Mouse (Mus musculus) embryonic facial prominence, embryonic 15.5 days (tissue): Measurements from ENCODE around the gene Chmp4b. TPM values are rescaled to one million over a fixed set of nuclear protein-coding genes. Genes with fewer than 3 reads are reported as not detected.

Source experiments
- ATAC-seq: fragments of 200-750 bp; cut with Nextera tagmentation; 2 replicates; pipeline ENCODE4 v1.8.0; 2017; ENCODE audit warnings: low read depth, moderate TSS enrichment; ENCODE audit not compliant: insufficient number of reproducible peaks, low FRiP score, low TSS enrichment
- H3K27ac ChIP-seq: fragments of 300-500 bp; sonication (generic); replicated peaks from 2 replicates; pipeline ENCODE4 v1.5.1; 2015; ENCODE audit warnings: mild to moderate bottlenecking, inconsistent platforms
- H3K27me3 ChIP-seq: fragments of 300-500 bp; sonication (generic); 2 replicates; pipeline ENCODE4 v1.6.1; 2015; ENCODE audit warnings: inconsistent platforms
- H3K36me3 ChIP-seq: fragments of 300-500 bp; sonication (generic); 2 replicates; pipeline ENCODE4 v1.6.1; 2015; ENCODE audit warnings: mild to moderate bottlenecking, inconsistent platforms
- H3K4me1 ChIP-seq: fragments of 300-500 bp; sonication (generic); 2 replicates; pipeline ENCODE4 v1.6.1; 2015; ENCODE audit warnings: inconsistent platforms
- H3K4me2 ChIP-seq: fragments of 300-500 bp; sonication (generic); replicated peaks from 2 replicates; pipeline ENCODE4 v1.6.1; 2015; ENCODE audit warnings: mild to moderate bottlenecking, inconsistent platforms
- H3K4me3 ChIP-seq: fragments of 300-500 bp; sonication (generic); replicated peaks from 2 replicates; pipeline ENCODE4 v1.5.1; 2015; ENCODE audit warnings: mild to moderate bottlenecking, inconsistent platforms
- H3K9ac ChIP-seq: fragments of 300-500 bp; sonication (generic); 2 replicates; pipeline ENCODE4 v1.6.1; 2015; ENCODE audit warnings: inconsistent platforms
- H3K9me3 ChIP-seq: fragments of 300-500 bp; sonication (generic); replicated peaks from 2 replicates; pipeline ENCODE4 v1.6.1; 2016; ENCODE audit warnings: inconsistent platforms
- WGBS: fragments of 180-500 bp; shearing (Covaris S2); methylation state at CpG from one replicate; pipeline ENCODE4 v1.1.7; 2015; 5-methylcytosine and 5-hydroxymethylcytosine counted together
- polyA plus RNA-seq: library from polyadenylated mRNA; unstranded; fragments of >200 nt; fragmentation: Nextera tagmentation; extraction: Ambion mirVana; gene quantifications from 2 replicates; pipeline ENCODE4 v1.2.1, GENCODE M21; 2015

The Chmp4b gene
- polyA plus RNA-seq, 1 experiment from 2014 or later = 38.1 TPM

GRCm38 (mm10) chr2:154706526-154707280 lies 55.2 kb downstream of the Chmp4b start:
- 65% methylated on average over 11 of the region's 11 CpGs for WGBS
- Histone ChIP-seq H3K27me3 (no peaks in the 10 kb centered on the region), H3K4me1 (peaks cover 38% of the 10 kb centered on the region)

DNA sequence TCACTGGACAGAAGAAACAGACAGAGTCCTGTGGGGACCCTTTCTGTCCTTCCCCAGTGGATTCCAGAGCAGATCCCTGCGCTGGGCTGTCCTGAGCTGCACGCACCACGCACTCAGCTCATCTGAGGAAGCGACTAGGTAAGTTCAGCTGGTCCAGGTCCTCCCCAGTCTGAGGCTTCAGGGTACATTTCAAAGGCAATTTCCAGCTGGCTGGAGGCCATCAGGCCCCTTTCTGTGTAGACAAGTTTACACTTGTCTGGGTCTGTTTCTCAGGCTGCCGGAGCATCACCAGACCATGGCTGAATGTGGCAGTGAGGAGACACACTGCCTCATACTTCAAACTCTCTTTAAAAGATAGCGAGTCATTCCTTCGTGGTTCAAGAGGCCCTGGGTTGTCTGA lies 55.8 kb downstream of the Chmp4b start:
- WGBS = 62% methylated on average over 7 of the region's 7 CpGs
- no peaks in the 10 kb centered on the region for H3K9me3 ChIP-seq
- H3K4me2 ChIP-seq = no peak overlapping the region
- H3K27me3 ChIP-seq = no peaks in the 10 kb centered on the region
- no peak overlapping the region for H3K9ac ChIP-seq
- H3K4me3 ChIP-seq = no peak overlapping the region
- ATAC-seq = 0 out of 2 replicates have a peak, but pooled peaks have one; percentile 11
- H3K27ac ChIP-seq = no peak overlapping the region
- H3K36me3 ChIP-seq = no peaks in the 10 kb centered on the region
- peaks cover 38% of the 10 kb centered on the region for H3K4me1 ChIP-seq

More at GRCm38 (mm10) chr2:154706526-154707280, 55.2 kb downstream of the Chmp4b start:
- H3K9ac ChIP-seq = no peak overlapping the region
- H3K4me2 ChIP-seq = no peak overlapping the region
- H3K4me3 ChIP-seq = no peak overlapping the region
- H3K36me3 ChIP-seq = no peaks in the 10 kb centered on the region
- no peak overlapping the region for H3K27ac ChIP-seq
- H3K9me3 ChIP-seq = no peaks in the 10 kb centered on the region
- no peak for ATAC-seq

DNA sequence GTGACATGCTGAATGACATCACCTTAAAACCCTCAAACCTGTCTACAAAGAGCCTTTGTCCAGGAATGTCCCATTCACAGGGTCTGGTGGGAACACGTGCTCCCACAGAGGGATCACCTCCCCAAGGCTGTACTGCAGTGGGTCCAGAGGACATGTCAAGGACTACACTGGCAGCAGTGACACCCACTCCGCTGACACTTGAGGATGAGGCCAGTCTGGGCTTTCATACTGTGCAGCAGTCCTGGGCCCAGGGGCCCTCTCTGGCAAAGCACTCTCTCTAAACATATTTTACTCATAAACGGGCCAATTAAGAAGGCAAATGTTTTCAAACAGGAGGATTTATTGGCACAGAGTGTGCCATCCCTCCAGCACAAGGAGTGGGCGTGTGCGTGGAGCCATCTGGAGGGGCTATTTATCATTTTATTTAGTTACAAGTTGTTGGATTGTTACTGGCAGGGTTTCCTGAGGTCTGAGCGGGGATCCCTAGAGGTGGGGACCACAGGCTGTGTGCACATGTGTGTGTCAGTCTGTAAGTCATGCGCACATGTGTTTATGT lies 56.4 kb downstream of the Chmp4b start:
- peak; percentile 49; the same call in 1 of the 2 replicates for ATAC-seq

DNA sequence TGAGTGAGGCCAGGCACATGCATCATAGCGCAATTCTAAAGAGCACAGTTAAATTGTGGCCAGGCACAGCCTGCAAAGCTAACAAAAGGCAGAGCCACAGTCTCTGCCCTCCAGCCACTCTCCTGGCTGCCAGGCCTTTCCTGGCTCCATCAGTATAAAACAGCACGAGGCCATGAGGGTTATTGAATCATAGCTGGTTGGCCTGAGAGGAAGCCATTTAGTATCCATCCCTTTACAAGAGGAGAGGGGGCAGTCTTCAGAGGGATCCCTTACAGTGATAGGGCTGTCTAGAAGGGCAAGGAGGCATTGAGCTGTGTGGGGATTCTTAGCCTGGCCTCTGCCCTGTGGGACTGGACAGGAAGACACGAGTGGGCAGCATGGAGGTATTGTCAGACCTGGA lies 60.2 kb downstream of the Chmp4b start:
- H3K36me3 ChIP-seq = no peaks in the 10 kb centered on the region
- WGBS = 44% methylated on average over 3 of the region's 3 CpGs
- no peak overlapping the region for H3K27ac ChIP-seq
- no peak for ATAC-seq
- no peaks in the 10 kb centered on the region for H3K27me3 ChIP-seq
- H3K4me1 ChIP-seq = peaks cover 24% of the 10 kb centered on the region
- H3K4me3 ChIP-seq = no peak overlapping the region
- no peak overlapping the region for H3K9ac ChIP-seq
- H3K9me3 ChIP-seq = no peaks in the 10 kb centered on the region
- no peak overlapping the region for H3K4me2 ChIP-seq

More for the DNA sequence above, 56.4 kb downstream of the Chmp4b start:
- H3K4me2 ChIP-seq = no peak overlapping the region
- WGBS = 33% methylated on average over 7 of the region's 7 CpGs
- no peak overlapping the region for H3K9ac ChIP-seq
- H3K27ac ChIP-seq = no peak overlapping the region
- H3K9me3 ChIP-seq = no peaks in the 10 kb centered on the region
- no peak overlapping the region for H3K4me3 ChIP-seq
- H3K4me1 ChIP-seq = peaks cover 32% of the 10 kb centered on the region
- no peaks in the 10 kb centered on the region for H3K27me3 ChIP-seq
- H3K36me3 ChIP-seq = no peaks in the 10 kb centered on the region

DNA sequence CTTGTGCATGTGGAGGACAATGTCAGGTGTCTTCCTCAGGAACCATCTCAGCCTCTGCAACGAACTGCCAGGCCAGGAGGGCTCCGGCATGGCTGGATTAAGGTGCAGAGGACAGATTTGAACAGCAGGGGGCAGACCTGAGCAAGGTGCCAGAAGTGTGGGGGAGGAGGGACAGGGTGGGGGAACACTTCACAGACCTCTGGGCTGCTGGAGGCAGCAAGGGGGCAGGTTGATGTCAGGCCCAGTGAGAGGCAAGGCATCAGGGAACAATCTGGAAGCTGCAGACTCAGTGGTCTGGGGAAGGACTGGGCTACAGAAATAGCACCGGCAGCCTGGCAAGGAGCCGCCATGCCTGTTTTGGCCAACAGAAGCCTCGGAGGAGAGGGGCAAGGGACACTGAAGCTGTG lies 60.8 kb downstream of the Chmp4b start:
- 40% methylated on average over 5 of the region's 5 CpGs for WGBS
- H3K27me3 ChIP-seq = no peaks in the 10 kb centered on the region
- no peaks in the 10 kb centered on the region for H3K9me3 ChIP-seq
- no peak overlapping the region for H3K9ac ChIP-seq
- no peak for ATAC-seq
- H3K4me1 ChIP-seq = peaks cover 18% of the 10 kb centered on the region
- no peaks in the 10 kb centered on the region for H3K36me3 ChIP-seq
- no peak overlapping the region for H3K4me2 ChIP-seq
- H3K4me3 ChIP-seq = no peak overlapping the region
- no peak overlapping the region for H3K27ac ChIP-seq

- Histone ChIP-seq H3K9ac (no peak overlapping the region), H3K36me3 (no peaks in the 10 kb centered on the region), H3K4me1 (peaks cover 10% of the 10 kb centered on the region), H3K9me3 (no peaks in the 10 kb centered on the region), H3K27me3 (no peaks in the 10 kb centered on the region), H3K4me3 (no peak overlapping the region), H3K4me2 (no peak overlapping the region), H3K27ac (no peak overlapping the region)
- no peak for ATAC-seq
- 49% methylated on average over 5 of the region's 6 CpGs for WGBS
Observed at GRCm38 (mm10) chr2:154713083-154713482, 61.6 kb downstream of the Chmp4b start.

GRCm38 (mm10) chr2:154713964-154714363 lies 62.5 kb downstream of the Chmp4b start:
- Histone ChIP-seq H3K4me2 (no peak overlapping the region), H3K4me3 (no peak overlapping the region), H3K27me3 (no peaks in the 10 kb centered on the region), H3K4me1 (peaks cover 4% of the 10 kb centered on the region; the same call in 1 of the 2 replicates), H3K9me3 (no peaks in the 10 kb centered on the region), H3K27ac (no peak overlapping the region), H3K9ac (no peak overlapping the region), H3K36me3 (no peaks in the 10 kb centered on the region)
- no peak for ATAC-seq
- 52% methylated on average over 3 of the region's 3 CpGs for WGBS

GRCm38 (mm10) chr2:154716586-154716985 lies 65.1 kb downstream of the Chmp4b start:
- Histone ChIP-seq H3K9ac (no peak overlapping the region), H3K36me3 (no peaks in the 10 kb centered on the region), H3K4me3 (no peak overlapping the region), H3K27me3 (no peaks in the 10 kb centered on the region), H3K9me3 (no peaks in the 10 kb centered on the region), H3K4me1 (no peaks in the 10 kb centered on the region), H3K4me2 (no peak overlapping the region), H3K27ac (no peak overlapping the region)
- no peak for ATAC-seq
- WGBS = 83% methylated on average over 4 of the region's 4 CpGs

GRCm38 (mm10) chr2:154717081-154717480 lies 65.6 kb downstream of the Chmp4b start:
- Histone ChIP-seq H3K4me3 (no peak overlapping the region), H3K27me3 (no peaks in the 10 kb centered on the region), H3K4me2 (no peak overlapping the region), H3K9ac (no peak overlapping the region), H3K27ac (no peak overlapping the region), H3K9me3 (no peaks in the 10 kb centered on the region), H3K4me1 (no peaks in the 10 kb centered on the region), H3K36me3 (no peaks in the 10 kb centered on the region)
- peak; percentile 34; the same call in 1 of the 2 replicates for ATAC-seq

GRCm38 (mm10) chr2:154718855-154719556 lies 67.5 kb downstream of the Chmp4b start:
- no peak overlapping the region for H3K4me2 ChIP-seq
- no peaks in the 10 kb centered on the region for H3K36me3 ChIP-seq
- no peak overlapping the region for H3K27ac ChIP-seq
- no peaks in the 10 kb centered on the region for H3K27me3 ChIP-seq
- no peaks in the 10 kb centered on the region for H3K4me1 ChIP-seq
- H3K9ac ChIP-seq = no peak overlapping the region
- WGBS = 75% methylated on average over 12 of the region's 12 CpGs
- no peak overlapping the region for H3K4me3 ChIP-seq
- no peak for ATAC-seq
- no peaks in the 10 kb centered on the region for H3K9me3 ChIP-seq

GRCm38 (mm10) chr2:154720315-154720714 lies 68.8 kb downstream of the Chmp4b start:
- 86% methylated on average over 2 of the region's 2 CpGs for WGBS
- H3K27ac ChIP-seq = no peak overlapping the region
- ATAC-seq = no peak
- no peaks in the 10 kb centered on the region for H3K9me3 ChIP-seq
- no peaks in the 10 kb centered on the region for H3K4me1 ChIP-seq
- no peak overlapping the region for H3K4me2 ChIP-seq
- H3K27me3 ChIP-seq = no peaks in the 10 kb centered on the region
- no peak overlapping the region for H3K9ac ChIP-seq
- H3K4me3 ChIP-seq = no peak overlapping the region
- no peaks in the 10 kb centered on the region for H3K36me3 ChIP-seq
